ENCODE assay signal across 13 mouse cellular contexts in the genomic region with DNA sequence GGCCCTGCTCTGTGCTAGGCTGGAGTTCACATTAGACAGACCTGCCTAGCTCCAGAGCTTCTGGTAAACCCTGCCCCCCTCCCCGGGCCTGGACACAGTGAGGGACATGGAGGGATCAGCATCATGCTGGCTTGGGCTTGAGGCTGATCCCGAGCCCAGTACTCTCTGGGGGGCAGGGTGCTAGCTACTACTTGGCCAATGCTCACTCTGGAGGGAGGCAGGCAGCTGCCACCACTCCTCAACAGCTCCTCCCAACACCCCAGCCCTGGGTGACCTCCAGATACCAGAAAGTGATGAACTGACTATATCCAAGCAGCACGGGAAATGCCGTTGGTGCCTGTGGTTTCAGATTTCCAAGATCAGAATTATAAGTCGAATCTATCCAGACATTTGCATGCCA. TPM values are rescaled to one million over a fixed set of nuclear protein-coding genes. Genes with fewer than 3 reads are reported as not detected.
DNase-seq lines count a peak whose midpoint lies in the region; ATAC-seq and TF ChIP-seq lines count a peak whose summit lies in the region.
"Had no signal": no experiment of that assay in that cellular context is flagged by ENCODE, and none has a peak within 500 bp of the region (broad histone marks: within the 10 kb centered on the region; RNA-seq: fewer than 3 reads in every experiment).

No protein-coding gene starts in this region.

- no peak for TF ChIP-seq CTCF in gastrocnemius, adult 2 months (IDR thresholded peaks at IDR 0.05)

- intact Hi-C loops in heart, postnatal 36 days (cut with DNase I): no loop called here
- intact Hi-C loops in gastrocnemius, adult 2 months (cut with DNase I): no loop called here

- H3K36me3 ChIP-seq in heart, embryonic 15.5 days: no peaks in the 10 kb centered on the region
- no peaks in the 10 kb centered on the region for H3K36me3 ChIP-seq in embryonic facial prominence, embryonic 12.5 days
- H3K36me3 ChIP-seq: liver, embryonic 15.5 days had no signal

- peaks cover 14% of the 10 kb centered on the region for H3K27me3 ChIP-seq in heart, embryonic 15.5 days
- H3K27me3 ChIP-seq in embryonic facial prominence, embryonic 12.5 days: peaks cover 16% of the 10 kb centered on the region

- no peak overlapping the region for H3K4me3 ChIP-seq in heart, embryonic 15.5 days
- no peak overlapping the region for H3K4me3 ChIP-seq in embryonic facial prominence, embryonic 12.5 days
- no peak overlapping the region for H3K4me3 ChIP-seq in gastrocnemius, adult 2 months
- H3K4me3 ChIP-seq: liver, embryonic 15.5 days had no signal

- no peak overlapping the region for H3K27ac ChIP-seq in heart, embryonic 15.5 days
- H3K27ac ChIP-seq in embryonic facial prominence, embryonic 12.5 days: no peak overlapping the region
- H3K27ac ChIP-seq in gastrocnemius, adult 2 months: no peak overlapping the region
- H3K27ac ChIP-seq: liver, embryonic 15.5 days had no signal

- H3K4me1 ChIP-seq in heart, embryonic 15.5 days (replicated peaks): peaks cover 8% of the 10 kb centered on the region
- H3K4me1 ChIP-seq in embryonic facial prominence, embryonic 12.5 days: peaks cover 19% of the 10 kb centered on the region
- H3K4me1 ChIP-seq: liver, embryonic 15.5 days had no signal

- peak; percentile 52; the same call in 1 of the 2 replicates for ATAC-seq in heart, embryonic 15.5 days (replicated peaks; ENCODE audit: insufficient number of reproducible peaks, insufficient read depth, low FRiP score, low read depth)
- ATAC-seq in embryonic facial prominence, embryonic 12.5 days (ENCODE audit: insufficient number of reproducible peaks, insufficient read depth, low FRiP score, low TSS enrichment): peak; percentile 37; the same call in 1 of the 2 replicates
- ATAC-seq: forebrain, embryonic 14.5 days had no signal

- WGBS in heart, embryonic 15.5 days: 24% methylated on average over 5 of the region's 5 CpGs
- 17% methylated on average over 5 of the region's 5 CpGs for WGBS in embryonic facial prominence, embryonic 12.5 days

- no peak for DNase-seq in heart, postnatal 36 days
- peak; percentile 79 for DNase-seq in kidney, postnatal 10 days
- peak; percentile 76 for DNase-seq in lung, postnatal 14 days
- DNase-seq in natural killer cell, adult 2 months (ENCODE audit: low spot score in 2 of 2): no peak
- DNase-seq in right cerebral cortex, postnatal 25 days: no peak
- no peak for DNase-seq in gastrocnemius, adult 2 months
- DNase-seq: adrenal gland, postnatal 10 days; cerebellum, postnatal 25 days; thymus, adult 2 months had no signal

- no peaks in the 10 kb centered on the region for H3K9me3 ChIP-seq in heart, embryonic 15.5 days (replicated peaks)
- no peaks in the 10 kb centered on the region for H3K9me3 ChIP-seq in embryonic facial prominence, embryonic 12.5 days
- H3K9me3 ChIP-seq: liver, embryonic 15.5 days had no signal

- no peak overlapping the region for H3K9ac ChIP-seq in heart, embryonic 15.5 days
- no peak overlapping the region for H3K9ac ChIP-seq in embryonic facial prominence, embryonic 12.5 days
- H3K9ac ChIP-seq: liver, embryonic 15.5 days had no signal

- H3K4me2 ChIP-seq in heart, embryonic 15.5 days: no peak overlapping the region
- H3K4me2 ChIP-seq in embryonic facial prominence, embryonic 12.5 days (replicated peaks): no peak overlapping the region
- H3K4me2 ChIP-seq: liver, embryonic 15.5 days had no signal

RNA-seq across cellular contexts. Expression of a gene that starts 25.9 kb away (rescaled TPM):
- polyA plus RNA-seq in heart, embryonic 15.5 days (2015; fragmentation: Nextera tagmentation; extraction: Ambion mirVana): 47.3 and 54.9 TPM in 2 replicates
- total RNA-seq in heart, postnatal 36 days (2021): 10 to 100 TPM; 49.3 to 56.7 TPM
- 69.2 and 74.2 TPM in 2 replicates for polyA plus RNA-seq in embryonic facial prominence, embryonic 12.5 days (2016; fragmentation: Nextera tagmentation; extraction: Ambion mirVana)
- 10 to 100 TPM; 57.7 to 68.8 TPM for total RNA-seq in gastrocnemius, adult 2 months (2021)

Comparison
In these comparisons a context has a peak if more than half of its experiments do, and no peak if none do; other contexts are left out.
1. DNase-seq: peak in kidney, postnatal 10 days (single experiment) and lung, postnatal 14 days (single experiment); none in heart, postnatal 36 days (0 of 2), natural killer cell, adult 2 months (0 of 2), right cerebral cortex, postnatal 25 days (single experiment) and gastrocnemius, adult 2 months (single experiment).